8 mouse cellular contexts compared by ENCODE assay signal in the genomic region with DNA sequence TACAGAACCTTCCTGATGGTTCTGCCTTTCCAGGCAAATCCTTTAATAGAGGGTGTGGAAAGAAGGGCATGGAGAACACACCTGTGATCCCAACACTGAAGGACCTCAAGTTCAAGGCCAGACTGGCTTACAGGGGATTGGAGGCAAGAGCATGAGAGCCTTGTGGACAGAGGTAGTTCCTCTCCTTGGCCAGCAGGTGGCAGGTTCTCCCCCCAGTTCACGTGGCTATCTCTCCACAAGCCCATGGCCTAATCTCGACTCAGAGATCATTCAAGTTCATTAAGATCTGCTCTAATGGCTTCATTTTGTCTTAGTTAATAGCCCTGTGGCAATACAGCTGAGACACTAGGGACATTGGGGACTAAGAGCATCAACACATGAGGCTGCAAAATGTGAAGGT. TPM values are rescaled to one million over a fixed set of nuclear protein-coding genes. Genes with fewer than 3 reads are reported as not detected.
DNase-seq lines count a peak whose midpoint lies in the region.

No protein-coding gene starts in this region.

- intact Hi-C loops in left cerebral cortex, postnatal 25 days (cut with DNase I), result no loop called here

- peak; percentile 21 to 43 for DNase-seq in adrenal gland, adult 18-20 months (ENCODE audit: low spot score in 2 of 2)
- no peak for DNase-seq in adrenal gland, postnatal 4 days (ENCODE audit: low spot score in 2 of 2)
- peak; percentile 15 to 23 for DNase-seq in layer of hippocampus, postnatal 10 days (ENCODE audit: low spot score in 2 of 2)
- no peak for DNase-seq in layer of hippocampus, adult 11-12 months (ENCODE audit: low spot score)
- peak; percentile 23 for DNase-seq in c-Kit-positive CD71-negative TER-119-negative erythroid progenitor cells, embryonic 14.5 days (ENCODE audit: low read depth)
- peak; percentile 23 for DNase-seq in lung, postnatal 14 days
- peak; percentile 23 to 67 for DNase-seq in thymus, postnatal 10 days (ENCODE audit: low spot score in 2 of 2)
- DNase-seq in left cerebral cortex, postnatal 25 days (ENCODE audit: low spot score in 2 of 2), result no peak

RNA-seq across cellular contexts. Expression of a gene that starts 8.3 kb away (rescaled TPM):
- total RNA-seq in adrenal gland, adult 18-20 months (2021), result 1 to 10 TPM; 5.3 to 5.9 TPM
- 1 to 10 TPM; 3.8 to 4.5 TPM for total RNA-seq in adrenal gland, postnatal 4 days (2021)
- 1 to 10 TPM in 1 of 2 experiments, under 1 TPM in 1; 0.57 to 1.8 TPM for total RNA-seq in layer of hippocampus, postnatal 10 days (2021)
- total RNA-seq in left cerebral cortex, postnatal 25 days (2021), result 1 to 10 TPM; 1.6 to 4.6 TPM

RNA-seq across cellular contexts. Expression of a gene that starts 35.0 kb away (rescaled TPM):
- not detected for total RNA-seq in adrenal gland, adult 18-20 months (2021)
- total RNA-seq in adrenal gland, postnatal 4 days (2021), result 1 to 10 TPM in 1 of 2 experiments, under 1 TPM in 1; 0.70 to 2.6 TPM
- not detected for total RNA-seq in layer of hippocampus, postnatal 10 days (2021)
- total RNA-seq in left cerebral cortex, postnatal 25 days (2021), result not detected

Comparison
In these comparisons a context has a peak if more than half of its experiments do, and no peak if none do; other contexts are left out.
1. DNase-seq: peak in adrenal gland, adult 18-20 months (2 of 2), layer of hippocampus, postnatal 10 days (2 of 2), c-Kit-positive CD71-negative TER-119-negative erythroid progenitor cells, embryonic 14.5 days (single experiment), lung, postnatal 14 days (single experiment) and thymus, postnatal 10 days (2 of 2); none in adrenal gland, postnatal 4 days (0 of 2), layer of hippocampus, adult 11-12 months (single experiment) and left cerebral cortex, postnatal 25 days (0 of 2).